Mouse (Mus musculus): ENCODE data around the gene Col5a1.

GRCm38 (mm10) chr2:28008261-28008660 lies 122.0 kb downstream of the Col5a1 start:
- no peak for TF ChIP-seq GATA1 (IDR thresholded peaks at IDR 0.05; ENCODE audit: borderline replicate concordance, low read length)
- no peak for TF ChIP-seq FLI1 (IDR thresholded peaks at IDR 0.05; ENCODE audit: low read length)

All from megakaryocyte, embryonic 14.5 days (primary cell).